Mouse (Mus musculus) left cerebral cortex, postnatal 14 days (tissue): Measurements from ENCODE around the gene Kcnj1. TPM values are rescaled to one million over a fixed set of nuclear protein-coding genes. Genes with fewer than 3 reads are reported as not detected.

Experiments used
- DNase-seq, 2 experiments: peaks; one replicate each; pipeline ENCODE4 v3.0.0; 2021 to 2022; ENCODE audit warnings: low spot score in 2 of 2, mixed read lengths in 1 of 2
- intact Hi-C: fragments of 180-260 bp; cut with DNase I; formaldehyde crosslinking; loops from one replicate; pipeline ENCODE4 v1.15.1; 2025
- long read RNA-seq, 2 experiments: library from polyadenylated mRNA; stranded (forward); transcript quantifications; one replicate each; pipeline ENCODE4 v2.0.0; 2021
- total RNA-seq, 2 experiments: library from RNA; stranded (reverse); gene quantifications; 2 replicates each; pipeline ENCODE4 v1.2.3; 2021

Gene Kcnj1
- total RNA-seq = not detected
- long read RNA-seq, experiment 1 = 0 reads
- long read RNA-seq, experiment 2 = 0 reads

DNA sequence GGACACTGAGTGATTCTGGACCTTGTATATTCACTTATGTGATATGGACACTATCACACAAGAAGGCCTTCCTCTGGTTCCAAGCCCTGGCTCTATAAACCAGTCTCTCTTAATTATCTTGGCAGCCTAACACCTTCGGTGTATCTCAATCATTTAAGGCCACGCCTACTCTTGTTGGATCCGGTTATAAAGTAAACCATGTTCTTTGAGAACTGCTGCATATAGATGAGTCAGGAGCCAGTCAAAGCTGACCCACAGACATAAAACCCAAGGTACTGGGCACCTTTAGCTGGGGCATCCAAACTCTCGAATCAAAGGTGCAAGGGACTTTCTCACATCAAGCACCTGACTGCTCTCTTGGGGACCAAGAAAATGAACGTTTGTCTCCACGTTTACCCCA, at the start of gene Kcnj1:
Kcnj1 (plus strand) TSS at position 292 of the 400 bp plus-strand sequence.
- intact Hi-C loops = no loop called here
- DNase-seq = no peak

- intact Hi-C loops = no loop called here
- no peak for DNase-seq
These were observed 48.7 kb upstream of the Kcnj1 start for GRCm38 (mm10) chr9:32323610-32324009.

GRCm38 (mm10) chr9:32328777-32329176, 43.5 kb upstream of the Kcnj1 start:
- intact Hi-C loops = no loop called here
- no peak for DNase-seq

GRCm38 (mm10) chr9:32331162-32331561, 41.1 kb upstream of the Kcnj1 start:
- DNase-seq = no peak
- intact Hi-C loops = no loop called here

DNA sequence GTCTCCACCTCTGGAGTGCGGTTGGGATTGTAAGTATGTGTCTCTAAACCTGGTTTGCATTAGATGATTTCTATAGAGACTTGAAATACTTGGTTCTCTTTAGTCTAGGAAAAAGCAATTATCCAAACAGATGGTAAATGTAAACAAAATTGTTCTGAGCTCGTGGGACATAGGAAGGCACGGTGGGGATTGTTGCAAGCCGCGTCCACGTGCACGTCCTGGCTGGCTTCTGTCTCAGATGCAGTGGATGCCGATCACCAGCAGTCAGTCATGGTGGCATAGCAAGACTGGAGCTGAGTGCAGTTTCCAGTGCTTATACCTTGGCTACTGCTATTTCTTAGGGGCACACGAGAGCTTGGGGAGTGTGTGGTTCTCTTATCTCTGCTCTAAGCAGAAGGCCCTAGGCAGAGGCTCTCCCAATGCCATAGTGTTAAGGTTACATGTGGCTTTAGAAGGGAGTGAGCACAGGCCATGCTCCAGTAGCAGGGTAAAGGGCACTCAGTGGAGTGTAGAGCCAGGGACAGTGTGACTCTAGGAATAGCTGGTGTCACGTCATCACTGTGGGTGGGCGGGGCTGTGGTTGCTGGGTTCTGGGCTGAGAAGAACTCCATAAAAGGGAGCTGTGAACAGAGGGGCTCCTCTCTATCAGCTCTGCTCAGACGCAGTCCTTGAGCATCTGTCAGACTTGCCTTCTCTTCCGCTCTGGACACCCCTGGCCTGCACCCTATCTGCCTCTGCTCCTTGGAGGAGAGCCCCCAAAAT, 36.7 kb upstream of the Kcnj1 start:
- intact Hi-C loops = no loop called here
- no peak for DNase-seq

- intact Hi-C loops = loop anchor here (10.0 kb wide), 1 partner anchor 396 kb away; no protein-coding TSS in a partner anchor
- no peak for DNase-seq
These were observed 31.5 kb upstream of the Kcnj1 start for GRCm38 (mm10) chr9:32340831-32341230.

- intact Hi-C loops = loop anchor here (10.0 kb wide), 1 partner anchor 398 kb away; no protein-coding TSS in a partner anchor
- DNase-seq = no peak
These were observed 29.4 kb upstream of the Kcnj1 start for GRCm38 (mm10) chr9:32342929-32343328.

DNA sequence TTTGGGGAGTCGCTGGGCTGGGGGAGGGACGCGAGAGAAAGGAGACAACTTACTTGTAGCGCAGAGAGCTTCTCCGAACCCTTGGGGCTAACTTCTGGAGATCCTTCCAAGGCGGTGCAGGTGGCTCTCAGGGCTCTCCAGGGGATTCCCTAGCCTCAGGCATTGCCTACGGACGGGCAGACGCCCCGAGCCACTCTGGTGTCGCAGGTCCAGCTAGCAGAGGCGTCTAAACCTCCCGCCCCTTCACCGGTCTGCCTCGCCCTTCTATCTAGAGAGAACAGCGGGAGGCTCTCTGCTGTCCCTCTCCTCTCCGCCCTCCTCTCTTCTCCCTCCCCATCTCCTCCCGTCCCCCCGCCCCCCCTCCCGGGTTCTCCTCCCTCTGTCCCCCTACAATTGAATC, 28.2 kb upstream of the Kcnj1 start, which contains the start of gene Kcnj5:
Kcnj5 (minus strand) TSS at position 300 of the 400 bp plus-strand sequence.
- DNase-seq = no peak
- intact Hi-C loops = loop anchor here (10.0 kb wide), 1 partner anchor 399 kb away; no protein-coding TSS in a partner anchor

DNA sequence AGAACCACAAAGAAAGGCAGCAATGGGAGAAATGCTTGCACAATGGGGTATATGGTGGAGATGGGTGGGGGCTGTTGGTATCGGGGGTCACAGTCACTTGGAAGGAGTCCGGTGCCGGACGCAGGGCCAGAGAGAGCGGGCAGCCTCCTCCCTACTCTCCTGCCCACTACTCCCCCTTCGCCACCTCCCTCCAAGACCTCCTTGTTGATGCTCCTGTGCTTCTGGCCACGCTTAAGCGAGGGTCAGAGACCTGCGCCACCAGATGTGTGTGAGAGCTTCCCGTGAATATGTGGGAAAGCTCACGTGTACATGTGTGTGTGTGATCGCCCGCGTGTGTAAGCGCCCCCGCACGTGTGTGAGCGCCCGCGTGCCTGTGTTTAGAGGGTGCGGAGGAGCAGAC, 27.8 kb upstream of the Kcnj1 start:
- DNase-seq = peak; percentile 33 to 39

DNA sequence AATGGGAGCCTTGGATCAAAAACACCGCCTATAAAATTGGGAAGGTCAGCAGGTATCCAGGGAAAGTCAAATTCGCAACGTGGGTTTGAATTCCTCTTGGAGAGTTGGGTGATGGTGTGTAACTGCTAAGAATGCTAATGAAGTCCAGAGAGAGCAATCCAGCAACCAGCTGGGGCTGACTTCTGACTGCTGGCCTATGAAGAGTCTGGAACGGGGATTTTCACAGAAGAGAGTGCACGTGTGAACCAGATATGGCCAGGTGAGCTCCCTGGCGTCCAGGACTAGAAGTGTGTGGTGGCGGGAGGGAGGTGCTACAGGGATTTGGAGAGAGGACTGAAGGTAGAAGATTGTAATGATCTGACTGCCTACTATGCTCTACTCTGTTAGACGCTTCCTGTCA, 24.2 kb upstream of the Kcnj1 start:
- intact Hi-C loops = loop anchor here (10.0 kb wide), 1 partner anchor 403 kb away; no protein-coding TSS in a partner anchor
- no peak for DNase-seq

More for the DNA sequence above, 27.8 kb upstream of the Kcnj1 start:
- intact Hi-C loops = loop anchor here (10.0 kb wide), 1 partner anchor 400 kb away; no protein-coding TSS in a partner anchor

DNA sequence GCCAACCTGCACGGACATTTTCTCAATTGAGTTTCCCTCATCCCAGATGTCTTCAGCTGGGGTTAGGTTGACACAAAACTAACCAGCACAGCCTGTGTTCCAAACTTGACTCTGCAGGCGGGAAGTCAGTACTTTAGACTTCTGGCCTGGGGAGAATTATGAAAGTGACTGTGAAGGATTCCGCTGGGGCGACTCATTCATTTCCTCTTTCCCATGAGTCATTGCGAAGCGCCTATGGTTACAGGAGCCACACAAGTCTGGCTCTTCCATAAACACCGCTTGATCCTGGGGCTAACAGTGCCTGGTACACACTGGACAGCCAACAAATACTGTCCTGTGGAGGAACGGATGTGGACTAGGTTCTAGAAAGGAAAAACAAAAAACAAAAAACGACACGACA, 22.9 kb upstream of the Kcnj1 start:
- no peak for DNase-seq
- intact Hi-C loops = loop anchor here (10.0 kb wide), 1 partner anchor 405 kb away; no protein-coding TSS in a partner anchor

DNA sequence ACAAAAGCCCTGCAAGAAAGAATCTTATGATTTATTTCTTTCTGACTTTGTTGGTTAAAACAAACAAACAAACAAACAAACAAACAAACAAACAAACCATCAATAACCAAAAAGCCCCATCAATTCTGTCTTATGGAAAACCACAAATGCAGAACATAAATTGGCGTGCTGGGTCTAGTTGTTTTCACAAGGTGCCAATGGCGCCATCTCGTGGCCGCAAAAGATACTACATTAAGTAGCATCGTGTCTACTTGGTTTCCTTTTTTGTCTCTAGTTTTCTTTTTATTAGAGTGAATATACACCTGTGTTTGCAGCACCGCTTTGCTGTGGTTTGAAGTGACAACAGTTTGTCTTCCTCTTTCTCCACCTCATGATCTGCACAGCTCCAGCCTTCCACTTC, 22.0 kb upstream of the Kcnj1 start:
- peak; percentile 81 to 87 for DNase-seq
- intact Hi-C loops = loop anchor here (1.0 kb wide), 1 partner anchor 78 kb away; no protein-coding TSS in a partner anchor

DNA sequence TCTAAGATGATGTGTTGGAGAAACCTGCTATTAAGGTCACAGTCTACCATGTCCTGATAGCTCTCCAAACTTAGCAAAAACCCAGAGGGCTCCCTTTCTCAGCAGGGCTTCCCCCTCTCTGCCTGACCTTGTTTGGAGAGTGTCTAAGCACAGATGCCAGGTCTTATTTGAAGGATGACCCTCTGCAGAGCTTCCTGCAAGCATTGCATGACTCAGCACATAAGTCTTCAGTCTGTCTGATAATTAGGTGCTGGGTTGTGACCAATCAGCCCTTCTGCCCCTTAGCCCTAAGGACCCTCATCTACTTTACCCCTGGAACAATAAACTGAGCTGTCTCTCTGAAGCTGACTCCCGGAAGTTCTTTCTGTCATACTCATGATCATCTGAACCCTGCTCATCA, 11.5 kb upstream of the Kcnj1 start:
- no peak for DNase-seq
- intact Hi-C loops = no loop called here

DNA sequence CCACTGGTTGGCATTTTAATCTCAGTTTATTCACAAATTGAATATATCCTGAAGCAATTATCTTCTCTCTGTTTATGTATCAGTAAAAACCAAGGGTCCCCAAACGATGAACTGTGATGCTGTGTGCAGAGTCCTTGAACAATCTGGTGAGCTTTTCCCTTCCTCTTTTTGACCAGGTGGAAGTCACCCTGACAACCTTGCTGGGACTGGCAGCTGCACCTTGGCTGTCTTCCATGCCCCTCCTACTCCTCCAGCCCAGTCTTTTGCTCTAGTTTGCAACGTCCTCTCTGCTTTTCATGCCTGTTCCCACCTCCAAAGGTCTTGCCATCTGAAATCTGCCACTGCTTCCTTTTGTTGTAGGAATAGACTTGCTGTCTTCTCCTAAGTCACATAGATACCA, 3.5 kb upstream of the Kcnj1 start:
- intact Hi-C loops = no loop called here
- DNase-seq = no peak

- intact Hi-C loops = no loop called here
- DNase-seq = no peak
These were observed 2.9 kb upstream of the Kcnj1 start for GRCm38 (mm10) chr9:32369388-32369787.

DNA sequence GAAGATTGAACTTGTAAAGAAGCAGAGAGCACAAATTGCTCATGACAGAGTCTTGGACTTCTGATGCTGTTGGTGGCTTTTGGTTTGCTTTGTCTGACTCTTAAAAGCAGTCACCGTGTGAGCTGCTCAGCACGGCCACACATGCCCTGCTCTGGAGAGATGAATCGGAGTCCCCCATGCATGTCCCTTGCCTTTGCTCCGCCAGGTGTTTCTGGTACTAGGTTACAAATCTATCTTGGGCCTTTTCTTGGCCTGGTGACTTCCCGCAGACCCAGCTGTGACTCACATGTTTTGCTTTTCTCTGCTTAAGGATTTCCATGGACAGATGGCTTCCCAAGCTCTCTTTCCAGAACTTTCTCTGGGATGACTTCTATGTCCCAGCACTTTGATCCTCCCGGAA, 1.4 kb downstream of the Kcnj1 start:
- no peak for DNase-seq
- intact Hi-C loops = no loop called here

- no peak for DNase-seq
- intact Hi-C loops = no loop called here
These were observed 3.7 kb downstream of the Kcnj1 start for GRCm38 (mm10) chr9:32376031-32376430.

GRCm38 (mm10) chr9:32376863-32377590, 4.7 kb downstream of the Kcnj1 start:
- intact Hi-C loops = no loop called here
- no peak for DNase-seq

DNA sequence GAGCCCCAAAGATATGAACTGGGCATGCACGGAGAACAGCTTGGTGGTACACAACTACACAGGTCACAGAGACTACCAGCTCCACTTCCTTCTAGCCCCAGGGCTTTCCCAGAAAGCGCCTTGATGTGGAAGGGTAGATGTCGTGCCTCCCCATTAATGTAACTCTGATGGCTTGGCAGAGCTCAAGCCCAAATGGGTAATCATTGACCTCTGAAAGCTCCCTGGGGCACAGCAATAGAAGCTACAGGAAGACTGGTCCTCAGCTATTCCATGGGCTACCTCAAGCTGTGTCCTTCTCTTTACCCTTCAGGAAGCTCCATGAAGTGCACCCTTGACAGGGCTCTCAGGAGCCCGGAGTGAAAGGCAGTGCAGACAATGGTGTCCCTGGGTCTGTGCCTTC, 12.6 kb downstream of the Kcnj1 start:
- intact Hi-C loops = no loop called here
- DNase-seq = no peak

DNA sequence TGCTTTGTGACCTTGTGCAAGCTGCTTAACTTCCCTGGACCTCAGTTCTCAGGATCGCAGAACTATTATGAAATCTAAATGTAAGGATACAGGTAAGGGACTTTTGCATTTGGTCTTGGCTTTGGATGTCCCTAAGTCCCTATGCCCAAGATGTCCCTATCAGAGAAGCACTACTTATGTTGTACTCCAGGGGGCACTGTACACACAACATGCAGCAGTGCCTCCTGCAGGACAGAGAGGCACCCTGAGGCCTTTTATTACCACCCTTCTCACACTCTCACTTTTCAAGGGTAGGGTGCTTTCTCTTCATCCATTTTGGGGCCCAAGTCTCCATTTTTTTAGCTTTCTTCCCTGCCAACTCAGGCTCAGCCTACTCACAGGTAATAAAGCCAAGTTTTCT, 15.8 kb downstream of the Kcnj1 start:
- DNase-seq = no peak
- intact Hi-C loops = no loop called here
